Mouse (Mus musculus): ENCODE results near the gene Cdyl. TPM values are rescaled to one million over a fixed set of nuclear protein-coding genes. Genes with fewer than 3 reads are reported as not detected.

Cdyl gene
- polyA plus RNA-seq (2015; fragmentation: Nextera tagmentation; extraction: Ambion mirVana): 10.3 TPM in 2 replicates

DNA sequence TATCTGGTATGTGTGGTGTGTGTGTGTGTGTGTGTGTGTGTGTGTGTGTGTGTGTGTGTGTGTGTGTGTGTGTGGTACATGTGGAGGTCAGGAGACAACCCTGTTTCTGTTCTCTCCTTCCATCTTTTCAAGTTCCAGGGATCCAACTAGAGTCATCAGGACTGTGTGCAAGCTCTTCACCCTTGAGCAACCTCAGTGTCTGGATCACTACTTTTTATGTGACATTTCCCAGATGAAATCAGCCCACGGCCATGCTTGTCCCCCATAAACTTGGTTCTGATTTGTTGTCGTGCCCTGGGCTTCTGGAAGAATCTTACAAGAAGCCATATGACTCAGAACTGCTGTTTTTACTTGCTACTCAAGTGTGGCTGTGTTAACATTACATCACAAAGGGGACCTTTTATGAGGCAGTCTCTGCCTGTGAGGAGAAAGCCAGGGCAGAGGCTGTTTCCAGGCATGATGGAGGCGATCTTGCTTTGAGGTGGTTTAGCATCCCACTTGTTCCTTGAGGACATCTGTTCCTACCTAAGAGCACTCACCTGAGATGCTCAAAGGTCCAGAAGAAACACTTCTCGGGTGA lies at the start of gene Cdyl:
Cdyl (plus strand) TSS at position 428 of the 580 bp plus-strand sequence.
- Histone ChIP-seq H3K4me1 (replicated peaks) (peaks cover 2% of the 10 kb centered on the region; the same call in 1 of the 2 replicates), H3K9ac (no peak within 1 kb of the TSS), H3K36me3 (no peaks in the 10 kb centered on the region), H3K4me2 (no peak within 1 kb of the TSS), H3K27ac (no peak within 1 kb of the TSS), H3K9me3 (replicated peaks) (no peaks in the 10 kb centered on the region), H3K4me3 (replicated peaks) (no peak within 1 kb of the TSS), H3K27me3 (no peaks in the 10 kb centered on the region)
- ATAC-seq (ENCODE audit: low read depth) (no peak), DNase-seq (no peak)
- WGBS (ENCODE audit: insufficient replicate concordance): 51% methylated on average over 4 of the region's 4 CpGs

DNA sequence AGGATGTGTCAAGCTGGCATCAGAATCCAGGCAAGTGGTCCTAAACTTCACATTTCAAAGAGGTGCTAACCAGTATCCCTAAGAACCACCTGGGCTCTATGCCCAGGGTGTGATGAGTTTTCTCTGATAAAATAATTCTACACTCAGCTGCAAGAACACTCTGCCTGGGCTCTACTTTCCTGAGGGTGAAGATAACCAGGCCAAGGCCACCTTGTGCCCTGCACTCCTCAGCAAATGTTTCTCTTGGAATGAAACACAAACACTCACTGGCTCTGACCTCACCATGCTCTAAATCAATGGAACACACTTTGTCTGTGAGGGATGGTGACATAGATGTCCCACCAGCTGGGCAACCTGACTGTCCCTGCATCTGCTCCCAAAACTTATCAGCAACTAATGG lies 48.9 kb upstream of the Cdyl start:
- Histone ChIP-seq H3K4me3 (replicated peaks) (no peak overlapping the region), H3K27ac (peak overlapping the region; percentile 48; the same call in 1 of the 2 replicates), H3K27me3 (no peaks in the 10 kb centered on the region), H3K4me1 (replicated peaks) (peaks cover 81% of the 10 kb centered on the region), H3K9ac (0 out of 2 replicates have a peak overlapping the region, but pooled peaks have one; percentile 14), H3K9me3 (replicated peaks) (no peaks in the 10 kb centered on the region), H3K36me3 (no peaks in the 10 kb centered on the region), H3K4me2 (no peak overlapping the region)
- ATAC-seq (ENCODE audit: low read depth) (no peak), DNase-seq (no peak)

DNA sequence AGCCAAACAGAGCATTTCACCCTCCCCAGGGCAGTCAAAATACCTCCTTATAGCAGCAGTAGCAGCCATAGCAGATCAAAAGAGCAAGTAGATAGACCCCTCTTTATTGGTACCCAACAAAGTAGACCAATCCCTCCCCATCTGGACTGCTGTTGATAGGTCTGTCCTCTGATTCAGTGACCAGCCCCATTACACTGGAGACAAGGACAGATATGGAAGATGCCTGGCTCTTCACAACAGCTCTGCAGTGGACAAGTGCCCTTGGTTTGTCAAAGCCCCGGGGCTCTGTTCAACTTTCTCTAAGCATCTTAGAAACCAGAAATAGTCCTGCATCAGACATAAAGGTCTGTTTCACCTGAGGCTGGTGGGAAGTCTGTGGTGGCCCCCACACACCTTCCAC lies 47.1 kb upstream of the Cdyl start:
- Histone ChIP-seq H3K4me2 (no peak overlapping the region), H3K9me3 (replicated peaks) (no peaks in the 10 kb centered on the region), H3K4me1 (replicated peaks) (peaks cover 86% of the 10 kb centered on the region), H3K27ac (0 out of 2 replicates have a peak overlapping the region, but pooled peaks have one; percentile 39), H3K36me3 (no peaks in the 10 kb centered on the region), H3K27me3 (no peaks in the 10 kb centered on the region), H3K9ac (no peak overlapping the region), H3K4me3 (replicated peaks) (no peak overlapping the region)
- no peak for ATAC-seq (ENCODE audit: low read depth)
- no peak for DNase-seq
- WGBS (ENCODE audit: insufficient replicate concordance): 76% methylated on average over 1 of the region's 1 CpGs

DNA sequence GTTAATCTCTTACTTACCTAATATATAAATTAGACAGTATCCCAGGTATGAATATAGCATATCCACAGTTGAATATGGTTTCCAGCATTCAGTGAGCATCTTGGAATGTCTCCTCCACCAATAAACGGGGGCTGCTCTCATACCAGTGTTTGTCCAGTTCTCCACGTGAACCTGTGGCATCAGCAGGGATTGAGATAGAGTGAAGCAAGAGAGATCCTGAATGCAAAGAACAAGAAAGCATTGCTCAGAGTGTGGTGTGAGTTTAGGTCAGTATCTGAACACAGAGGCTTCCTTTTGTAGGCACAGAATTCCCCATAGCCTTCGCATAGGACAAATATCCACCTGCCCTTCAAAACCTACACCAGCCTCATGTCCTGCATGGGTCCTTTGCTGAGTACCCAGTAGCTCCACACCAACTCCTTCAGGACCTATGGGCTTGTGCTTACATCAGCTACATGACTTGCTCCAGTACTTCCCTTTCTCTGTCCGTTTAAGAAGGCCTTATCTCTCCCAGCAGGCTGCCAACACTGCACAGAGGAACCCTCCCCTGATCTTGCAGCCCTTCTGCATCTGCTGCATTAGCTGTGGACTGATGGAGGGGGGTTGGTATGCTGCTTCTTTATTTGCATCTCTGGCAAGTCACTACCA lies 44.7 kb upstream of the Cdyl start:
- H3K4me2 ChIP-seq: peak overlapping the region; percentile 44
- ATAC-seq (ENCODE audit: low read depth): peak; percentile 99
- H3K9ac ChIP-seq: peak overlapping the region; percentile 57
- H3K27ac ChIP-seq: peak overlapping the region; percentile 89
- no peaks in the 10 kb centered on the region for H3K27me3 ChIP-seq
- no peaks in the 10 kb centered on the region for H3K9me3 ChIP-seq (replicated peaks)
- H3K4me3 ChIP-seq (replicated peaks): peak overlapping the region; percentile 9; the same call in 1 of the 2 replicates
- H3K4me1 ChIP-seq (replicated peaks): peaks cover 71% of the 10 kb centered on the region
- peak; percentile 84 for DNase-seq
- no peaks in the 10 kb centered on the region for H3K36me3 ChIP-seq
- 19% methylated on average over 4 of the region's 4 CpGs for WGBS (ENCODE audit: insufficient replicate concordance)

DNA sequence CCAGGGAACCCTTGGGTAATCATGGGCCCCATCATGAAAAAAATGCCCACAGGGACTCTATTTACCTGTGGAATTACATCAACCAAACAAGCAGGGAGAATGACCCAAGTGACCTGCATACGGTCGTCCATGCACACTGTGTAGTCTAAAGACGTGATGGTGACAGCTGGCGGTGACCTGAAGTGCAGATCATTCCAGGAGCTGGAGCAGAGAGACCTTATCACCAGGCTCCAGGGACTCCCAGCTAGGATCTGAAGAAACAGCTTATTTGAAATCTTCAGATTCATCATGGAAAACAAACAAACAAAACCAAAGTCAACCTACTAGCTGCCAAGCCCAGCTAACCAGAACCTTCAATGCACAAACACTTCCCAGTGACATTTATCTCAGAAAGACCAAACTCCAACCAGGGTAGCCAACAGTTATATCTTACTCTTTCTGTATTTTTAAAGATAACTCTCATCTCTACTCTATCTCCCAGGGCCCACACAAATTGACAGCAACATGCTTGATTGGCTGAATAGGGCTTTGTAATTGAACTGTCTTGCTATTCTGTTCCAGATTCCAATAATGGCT lies 43.0 kb upstream of the Cdyl start:
- 39% methylated on average over 4 of the region's 4 CpGs for WGBS (ENCODE audit: insufficient replicate concordance)
- H3K4me3 ChIP-seq (replicated peaks): no peak overlapping the region
- no peak overlapping the region for H3K4me2 ChIP-seq
- no peak overlapping the region for H3K9ac ChIP-seq
- H3K9me3 ChIP-seq (replicated peaks): no peaks in the 10 kb centered on the region
- no peaks in the 10 kb centered on the region for H3K27me3 ChIP-seq
- no peaks in the 10 kb centered on the region for H3K36me3 ChIP-seq
- peak overlapping the region; percentile 89 for H3K27ac ChIP-seq
- ATAC-seq (ENCODE audit: low read depth) (0 out of 2 replicates have a peak, but pooled peaks have one; percentile 30), DNase-seq (peak; percentile 33)
- H3K4me1 ChIP-seq (replicated peaks): peaks cover 55% of the 10 kb centered on the region

DNA sequence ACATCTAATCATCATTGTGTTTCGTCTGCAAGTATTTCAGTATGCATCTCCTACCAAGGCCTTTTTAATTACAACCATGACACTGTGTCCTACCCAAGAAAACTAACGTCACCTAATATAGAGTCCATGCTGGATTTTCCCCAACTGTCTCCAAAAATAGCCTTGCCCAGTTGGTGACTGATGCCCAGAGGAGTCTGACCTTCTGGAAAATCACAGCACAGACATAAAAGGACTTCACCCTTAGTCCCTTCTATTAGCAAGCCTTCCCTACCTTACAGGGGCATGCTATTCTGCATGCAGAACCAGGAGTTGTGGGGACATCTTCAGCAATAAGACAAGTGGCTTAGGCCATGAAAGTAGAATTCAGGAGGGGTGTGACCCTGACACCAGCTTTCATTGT lies 40.3 kb upstream of the Cdyl start:
- Histone ChIP-seq H3K9ac (no peak overlapping the region), H3K27me3 (no peaks in the 10 kb centered on the region), H3K4me2 (no peak overlapping the region), H3K9me3 (replicated peaks) (no peaks in the 10 kb centered on the region), H3K27ac (no peak overlapping the region), H3K4me3 (replicated peaks) (no peak overlapping the region), H3K4me1 (replicated peaks) (peaks cover 31% of the 10 kb centered on the region), H3K36me3 (no peaks in the 10 kb centered on the region)
- WGBS (ENCODE audit: insufficient replicate concordance): 86% methylated on average over 2 of the region's 2 CpGs
- DNase-seq (no peak), ATAC-seq (ENCODE audit: low read depth) (no peak)

DNA sequence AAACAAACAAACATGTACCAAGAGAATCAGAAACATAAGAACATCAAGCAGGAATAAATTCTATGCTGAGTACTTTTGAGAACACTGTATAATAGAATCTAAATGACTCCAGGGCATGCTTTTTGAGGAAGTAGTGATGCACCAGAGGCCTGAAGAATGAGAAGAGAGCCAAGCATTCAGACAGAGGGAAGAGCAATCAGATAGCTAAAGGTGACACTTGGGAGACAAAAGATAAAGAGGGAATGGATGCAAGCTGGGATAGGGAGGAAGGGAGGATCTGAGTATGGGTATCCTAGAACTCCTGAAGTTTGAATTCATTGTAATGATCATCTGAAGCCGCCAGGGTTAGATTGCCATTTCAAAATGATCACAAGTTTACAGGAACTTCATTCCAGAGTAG lies 38.9 kb upstream of the Cdyl start:
- DNase-seq (no peak), ATAC-seq (ENCODE audit: low read depth) (no peak)
- Histone ChIP-seq H3K4me3 (replicated peaks) (no peak overlapping the region), H3K4me1 (replicated peaks) (peaks cover 17% of the 10 kb centered on the region), H3K27ac (no peak overlapping the region; the same call in 1 of the 2 replicates), H3K36me3 (no peaks in the 10 kb centered on the region), H3K4me2 (no peak overlapping the region), H3K27me3 (no peaks in the 10 kb centered on the region), H3K9ac (no peak overlapping the region), H3K9me3 (replicated peaks) (no peaks in the 10 kb centered on the region)
- WGBS (ENCODE audit: insufficient replicate concordance): 51% methylated on average over 1 of the region's 1 CpGs

DNA sequence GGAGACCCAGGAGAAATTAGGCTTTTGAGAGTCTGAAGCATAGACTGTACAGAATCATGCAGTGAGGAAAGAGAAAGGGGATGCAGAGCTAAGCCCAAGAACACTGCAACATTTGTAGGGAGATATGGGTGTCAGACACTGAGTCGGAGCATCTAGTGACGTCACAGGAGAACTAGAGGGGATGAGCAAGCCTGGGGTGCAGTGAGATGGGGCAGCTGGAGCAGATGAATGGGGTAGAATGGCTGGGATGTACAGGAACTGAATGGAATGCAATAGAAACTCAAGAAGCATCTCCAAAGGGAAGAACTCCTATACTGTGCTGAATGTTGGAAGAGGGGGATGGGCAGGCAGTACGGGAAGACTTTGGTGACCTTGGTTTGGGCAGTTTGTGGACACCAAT lies 34.8 kb upstream of the Cdyl start:
- H3K27ac ChIP-seq: no peak overlapping the region
- H3K9ac ChIP-seq: no peak overlapping the region
- no peaks in the 10 kb centered on the region for H3K4me1 ChIP-seq (replicated peaks)
- no peaks in the 10 kb centered on the region for H3K27me3 ChIP-seq
- H3K4me2 ChIP-seq: no peak overlapping the region
- 85% methylated on average over 3 of the region's 3 CpGs for WGBS (ENCODE audit: insufficient replicate concordance)
- H3K36me3 ChIP-seq: no peaks in the 10 kb centered on the region
- no peak for DNase-seq
- H3K4me3 ChIP-seq (replicated peaks): no peak overlapping the region
- no peak for ATAC-seq (ENCODE audit: low read depth)
- no peaks in the 10 kb centered on the region for H3K9me3 ChIP-seq (replicated peaks)

DNA sequence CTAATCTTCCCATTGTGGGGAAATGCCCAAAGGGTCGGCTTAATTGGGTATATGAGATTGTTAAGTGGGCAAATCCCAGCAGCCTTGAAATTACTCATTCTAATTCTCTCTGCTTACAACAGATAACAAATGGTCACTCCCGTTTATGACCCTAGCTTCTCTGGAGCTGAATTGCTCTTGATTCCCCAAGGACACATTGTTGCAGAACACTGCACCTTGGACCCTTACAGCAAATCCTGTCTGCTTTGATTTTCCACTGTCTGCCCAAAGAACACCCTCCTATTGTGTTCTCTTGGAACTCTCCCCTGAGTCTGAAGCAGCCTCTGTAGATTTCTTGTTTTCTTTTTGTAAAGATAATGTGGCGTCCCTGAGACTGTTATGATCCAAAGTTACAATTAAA lies 34.1 kb upstream of the Cdyl start:
- ATAC-seq (ENCODE audit: low read depth): no peak
- WGBS (ENCODE audit: insufficient replicate concordance): 47% methylated on average over 3 of the region's 3 CpGs

DNA sequence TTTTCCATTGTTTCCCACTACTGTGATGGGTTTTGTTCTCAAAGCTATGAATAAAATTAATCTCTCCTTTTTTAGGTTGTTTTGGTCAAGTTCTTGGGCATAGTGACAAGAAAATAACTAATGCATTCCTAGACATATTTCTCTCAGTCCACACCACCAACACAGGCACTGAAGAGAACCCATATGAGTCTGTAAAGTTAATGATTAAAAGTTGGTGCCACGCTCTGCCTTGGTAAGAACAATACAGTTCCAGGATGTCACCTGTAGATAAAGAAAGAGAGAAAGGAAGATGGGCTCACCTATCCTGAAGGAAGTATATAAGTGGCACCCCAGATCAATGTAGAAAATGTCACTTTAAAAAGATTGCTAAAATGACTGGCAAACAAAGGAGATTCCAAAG lies 32.3 kb upstream of the Cdyl start:
- Histone ChIP-seq H3K36me3 (no peaks in the 10 kb centered on the region), H3K4me1 (replicated peaks) (no peaks in the 10 kb centered on the region), H3K4me2 (no peak overlapping the region), H3K4me3 (replicated peaks) (no peak overlapping the region), H3K9ac (no peak overlapping the region), H3K27ac (no peak overlapping the region), H3K27me3 (no peaks in the 10 kb centered on the region), H3K9me3 (replicated peaks) (no peaks in the 10 kb centered on the region)
- 66% methylated on average over 1 of the region's 1 CpGs for WGBS (ENCODE audit: insufficient replicate concordance)
- DNase-seq: no peak
- no peak for ATAC-seq (ENCODE audit: low read depth)

More for the DNA sequence above, 34.1 kb upstream of the Cdyl start:
- Histone ChIP-seq H3K36me3 (no peaks in the 10 kb centered on the region), H3K4me3 (replicated peaks) (no peak overlapping the region), H3K4me1 (replicated peaks) (no peaks in the 10 kb centered on the region), H3K4me2 (no peak overlapping the region), H3K9ac (no peak overlapping the region), H3K9me3 (replicated peaks) (no peaks in the 10 kb centered on the region), H3K27me3 (no peaks in the 10 kb centered on the region), H3K27ac (no peak overlapping the region)
- no peak for DNase-seq

DNA sequence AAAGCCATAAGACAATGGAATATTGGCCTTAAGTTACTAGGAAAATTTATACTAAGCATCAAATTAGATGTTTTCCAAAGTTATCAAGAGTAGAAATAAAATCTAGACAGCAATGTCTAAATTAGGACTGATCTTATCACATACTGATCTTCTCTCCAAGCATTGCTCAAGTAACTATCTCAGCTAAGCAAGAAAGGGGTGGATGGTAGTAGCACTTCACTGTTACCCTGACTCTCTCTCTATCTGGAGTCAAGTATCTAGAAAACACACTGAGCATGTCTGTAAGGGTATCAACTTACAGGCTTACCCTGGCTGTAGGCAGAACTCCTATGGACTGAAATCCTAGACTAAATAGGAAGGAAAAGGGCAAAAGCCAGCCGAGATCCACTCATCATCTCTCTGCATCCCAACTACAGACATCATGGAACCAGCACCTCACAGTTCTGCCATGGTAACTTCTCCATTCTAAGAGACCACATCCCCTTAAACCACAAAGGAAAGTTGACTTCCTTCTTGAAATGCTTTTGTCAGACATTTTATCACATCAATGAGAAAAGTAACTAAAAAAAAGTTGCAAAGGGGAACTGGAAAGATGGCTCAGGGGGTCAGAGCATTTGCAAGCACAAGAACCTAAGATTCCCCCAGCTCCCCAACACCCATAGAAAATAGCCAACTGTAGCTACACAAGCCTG lies 12.4 kb upstream of the Cdyl start:
- H3K27ac ChIP-seq: no peak overlapping the region
- H3K9me3 ChIP-seq (replicated peaks): no peaks in the 10 kb centered on the region
- ATAC-seq (ENCODE audit: low read depth): no peak
- H3K36me3 ChIP-seq: no peaks in the 10 kb centered on the region
- H3K4me3 ChIP-seq (replicated peaks): no peak overlapping the region
- H3K27me3 ChIP-seq: no peaks in the 10 kb centered on the region
- 18% methylated on average over 1 of the region's 1 CpGs for WGBS (ENCODE audit: insufficient replicate concordance)
- no peak overlapping the region for H3K9ac ChIP-seq
- H3K4me1 ChIP-seq (replicated peaks): no peaks in the 10 kb centered on the region
- no peak for DNase-seq
- H3K4me2 ChIP-seq: no peak overlapping the region
